Mouse (Mus musculus): Measurements from ENCODE around the gene Rheb.

GRCm38 (mm10) chr5:24861449-24861930, 19.1 kb upstream of the Rheb start:
- TF ChIP-seq CTCF (conservative IDR thresholded peaks at IDR 0.05; ENCODE audit: low read length) (no peak), NANOG (IDR thresholded peaks at IDR 0.05; ENCODE audit: borderline replicate concordance, low read length) (no peak), POU5F1 (IDR thresholded peaks at IDR 0.05; ENCODE audit: borderline replicate concordance, low read length) (no peak)

All from E14TG2a.4 (cell line).